Mouse (Mus musculus): ENCODE data around the gene Ccdc24. TPM values are rescaled to one million over a fixed set of nuclear protein-coding genes. Genes with fewer than 3 reads are reported as not detected.

The Ccdc24 gene
- polyA plus RNA-seq, 1 experiment from 2014 or later = 0.97 TPM

DNA sequence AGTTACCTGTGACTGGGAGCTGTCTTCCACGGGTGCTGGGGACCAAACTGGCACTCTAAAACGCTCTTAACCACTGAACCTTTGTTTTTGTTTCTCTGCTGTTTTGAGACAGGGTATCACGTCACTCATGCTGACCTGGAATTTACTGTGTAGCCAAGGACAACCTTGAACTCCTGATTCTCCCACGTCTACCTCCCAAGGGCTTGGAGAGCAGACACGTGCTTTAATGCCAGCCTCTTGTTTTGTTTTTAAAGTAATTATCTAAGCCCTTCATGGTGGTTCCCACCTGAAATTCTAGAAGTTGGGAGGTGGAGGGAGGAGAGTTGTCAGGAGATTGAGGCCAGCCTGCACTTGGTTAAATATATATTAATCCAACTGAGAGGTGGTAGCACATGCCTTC is 55.6 kb downstream of the Ccdc24 start:
- Histone ChIP-seq H3K4me1 (replicated peaks; ENCODE audit: insufficient read depth, low read length) (no peaks in the 10 kb centered on the region), H3K4me3 (replicated peaks; ENCODE audit: low read depth, low read length) (no peak overlapping the region), H3K27ac (no peak overlapping the region), H3K9me3 (replicated peaks; ENCODE audit: low read length) (no peaks in the 10 kb centered on the region), H3K36me3 (ENCODE audit: insufficient read depth, low read length) (no peaks in the 10 kb centered on the region), H3K4me2 (ENCODE audit: low read length) (no peak overlapping the region), H3K27me3 (ENCODE audit: insufficient read depth, low read length) (no peaks in the 10 kb centered on the region), H3K9ac (ENCODE audit: low read depth, low read length) (no peak overlapping the region)
- WGBS = 38% methylated on average over 5 of the region's 5 CpGs
- no peak for TF ChIP-seq CTCF (IDR thresholded peaks at IDR 0.05; ENCODE audit: low read depth)
- no peak for ATAC-seq (replicated peaks; ENCODE audit: low FRiP score, low read depth)
- DNase-seq (ENCODE audit: low spot score) = peak; percentile 54

Other genes with a start within 250 kb of the Ccdc24 start
- 46.6 and 49.3 TPM in 2 replicates for gene Dmap1, start 190.3 kb downstream of the Ccdc24 start, polyA plus RNA-seq (2015; fragmentation: Nextera tagmentation; extraction: Ambion mirVana)
- not detected in 2 replicates for gene Gm12845, start 148.1 kb downstream of the Ccdc24 start, polyA plus RNA-seq (2015; fragmentation: Nextera tagmentation; extraction: Ambion mirVana)
- not detected in 2 replicates for gene Klf17, start 106.9 kb downstream of the Ccdc24 start, polyA plus RNA-seq (2015; fragmentation: Nextera tagmentation; extraction: Ambion mirVana)
- gene Slc6a9, start 38.1 kb downstream of the Ccdc24 start, polyA plus RNA-seq (2015; fragmentation: Nextera tagmentation; extraction: Ambion mirVana) = 8.6 and 9.0 TPM in 2 replicates
- 17.1 and 18.2 TPM in 2 replicates for gene B4galt2, start 10.9 kb upstream of the Ccdc24 start, polyA plus RNA-seq (2015; fragmentation: Nextera tagmentation; extraction: Ambion mirVana)
- 374 and 379 TPM in 2 replicates for gene Atp6v0b, start 14.8 kb upstream of the Ccdc24 start, polyA plus RNA-seq (2015; fragmentation: Nextera tagmentation; extraction: Ambion mirVana)
- gene Dph2, start 19.5 kb upstream of the Ccdc24 start, polyA plus RNA-seq (2015; fragmentation: Nextera tagmentation; extraction: Ambion mirVana) = 12.5 and 14.2 TPM in 2 replicates
- gene Ipo13, start 42.4 kb upstream of the Ccdc24 start, polyA plus RNA-seq (2015; fragmentation: Nextera tagmentation; extraction: Ambion mirVana) = 27.9 and 31.5 TPM in 2 replicates
- gene Artn, start 57.2 kb upstream of the Ccdc24 start, polyA plus RNA-seq (2015; fragmentation: Nextera tagmentation; extraction: Ambion mirVana) = 2.6 and 2.8 TPM in 2 replicates